Mouse (Mus musculus) midbrain, postnatal 0 days (tissue): ENCODE results near the gene Gstp1. TPM values are rescaled to one million over a fixed set of nuclear protein-coding genes. Genes with fewer than 3 reads are reported as not detected.

Experiments
- ATAC-seq: fragments of 200-750 bp; cut with Nextera tagmentation; 2 replicates; pipeline ENCODE4 v1.8.0; 2017; ENCODE audit warnings: moderate number of reproducible peaks, mild to moderate bottlenecking, moderate TSS enrichment, moderate library complexity; ENCODE audit not compliant: low FRiP score
- DNase-seq: peaks from one replicate; pipeline ENCODE4 v3.0.0-alpha.2; 2015; ENCODE audit warnings: low spot score
- H3K27ac ChIP-seq: fragments of 300-500 bp; sonication (generic); 2 replicates; pipeline ENCODE4 v1.5.1; 2014; ENCODE audit warnings: low read depth, mild to moderate bottlenecking, low read length, mixed read lengths
- H3K27me3 ChIP-seq: fragments of 300-500 bp; sonication (generic); 2 replicates; pipeline ENCODE4 v1.6.1; 2014; ENCODE audit warnings: low read length, control low read depth, mixed read lengths; ENCODE audit not compliant: insufficient read depth
- H3K36me3 ChIP-seq: fragments of 300-500 bp; sonication (generic); 2 replicates; pipeline ENCODE4 v1.6.1; 2014; ENCODE audit warnings: low read length, control low read depth, mixed read lengths; ENCODE audit not compliant: insufficient read depth
- H3K4me1 ChIP-seq: fragments of 300-500 bp; sonication (generic); 2 replicates; pipeline ENCODE4 v1.6.1; 2014; ENCODE audit warnings: mild to moderate bottlenecking, control low read depth, antibody characterized with exemption, low read length, mixed read lengths; ENCODE audit not compliant: insufficient read depth
- H3K4me2 ChIP-seq: fragments of 300-500 bp; sonication (generic); 2 replicates; pipeline ENCODE4 v1.6.1; 2014; ENCODE audit warnings: low read depth, mild to moderate bottlenecking, low read length, mixed read lengths; ENCODE audit not compliant: poor library complexity, severe bottlenecking
- H3K4me3 ChIP-seq: fragments of 300-500 bp; sonication (generic); 2 replicates; pipeline ENCODE4 v1.5.1; 2014; ENCODE audit warnings: low read depth, mild to moderate bottlenecking, low read length, moderate library complexity
- H3K9ac ChIP-seq: fragments of 300-500 bp; sonication (generic); replicated peaks from 2 replicates; pipeline ENCODE4 v1.6.1; 2014; ENCODE audit warnings: mild to moderate bottlenecking, low read length, moderate library complexity, mixed read lengths; ENCODE audit not compliant: poor library complexity, severe bottlenecking
- H3K9me3 ChIP-seq: fragments of 300-500 bp; sonication (generic); 2 replicates; pipeline ENCODE4 v1.6.1; 2016; ENCODE audit warnings: low read length, control low read depth
- CTCF ChIP-seq: IDR thresholded peaks from 2 replicates; pipeline ENCODE4 v1.5.1; 2016; ENCODE audit warnings: antibody characterized with exemption, mild to moderate bottlenecking
- WGBS: fragments of 180-500 bp; shearing (Covaris S2); extraction: QIAGEN DNeasy Blood & Tissue Kit; methylation state at CpG from one replicate; pipeline ENCODE4 v1.1.7; 2014; 5-methylcytosine and 5-hydroxymethylcytosine counted together
- polyA plus RNA-seq: library from polyadenylated mRNA; unstranded; fragments of >200 nt; fragmentation: Nextera tagmentation; extraction: Ambion mirVana; gene quantifications from 2 replicates; pipeline ENCODE4 v1.2.1, GENCODE M21; 2015
- total RNA-seq: library from RNA; depleted of rRNA; stranded (reverse); fragments of >200 nt; gene quantifications from 2 replicates; pipeline ENCODE4 v1.2.3, GENCODE M21; 2014

The Gstp1 gene
- total and polyA plus RNA-seq, 2 experiments from 2014 or later: 350 to 665 TPM

- H3K4me3 ChIP-seq: no peak within 1 kb of the TSS
- ATAC-seq: no peak
- DNase-seq: no peak
- H3K9me3 ChIP-seq: no peaks in the 10 kb centered on the region
- WGBS: 87% methylated on average over 1 of the region's 1 CpGs
- no peak within 1 kb of the TSS for H3K4me2 ChIP-seq
- peaks cover 7% of the 10 kb centered on the region; the same call in 1 of the 2 replicates for H3K4me1 ChIP-seq
- H3K27me3 ChIP-seq: no peaks in the 10 kb centered on the region
- H3K36me3 ChIP-seq: peaks cover 23% of the 10 kb centered on the region
- H3K9ac ChIP-seq: 0 out of 2 replicates have a peak within 1 kb of the TSS, but pooled peaks have one; percentile 4
- no peak within 1 kb of the TSS for H3K27ac ChIP-seq
- TF ChIP-seq CTCF: no peak
Measured at GRCm38 (mm10) chr19:4003112-4003511, 34.7 kb downstream of the Gstp1 start, which contains the start of gene Doc2g. Gene Doc2g (plus strand): TSS chr19:4003313.

GRCm38 (mm10) chr19:4001752-4002151 lies 36.0 kb downstream of the Gstp1 start:
- DNase-seq (no peak), ATAC-seq (no peak)
- Histone ChIP-seq H3K4me3 (no peak overlapping the region), H3K9ac (no peak overlapping the region), H3K4me2 (no peak overlapping the region), H3K9me3 (no peaks in the 10 kb centered on the region), H3K27ac (no peak overlapping the region), H3K27me3 (no peaks in the 10 kb centered on the region), H3K4me1 (peaks cover 7% of the 10 kb centered on the region; the same call in 1 of the 2 replicates), H3K36me3 (peaks cover 10% of the 10 kb centered on the region)
- TF ChIP-seq CTCF: no peak
- WGBS: 90% methylated on average over 5 of the region's 5 CpGs

- Histone ChIP-seq H3K9ac (peak overlapping the region; percentile 90), H3K4me3 (peak overlapping the region; percentile 56), H3K27me3 (no peaks in the 10 kb centered on the region), H3K9me3 (no peaks in the 10 kb centered on the region), H3K36me3 (peaks cover 4% of the 10 kb centered on the region), H3K4me1 (peaks cover 7% of the 10 kb centered on the region; the same call in 1 of the 2 replicates), H3K27ac (peak overlapping the region; percentile 93), H3K4me2 (peak overlapping the region; percentile 64)
- no peak for TF ChIP-seq CTCF
- DNase-seq (no peak), ATAC-seq (no peak)
- 18% methylated on average over 17 of the region's 17 CpGs for WGBS
Measured at GRCm38 (mm10) chr19:4000949-4001525, 36.7 kb downstream of the Gstp1 start.

- peak; percentile 98 for DNase-seq
- WGBS: under 1% methylated on average over 64 of the region's 64 CpGs
- peak within 1 kb of the TSS; percentile 64 for H3K4me2 ChIP-seq
- no peaks in the 10 kb centered on the region for H3K9me3 ChIP-seq
- no peaks in the 10 kb centered on the region for H3K36me3 ChIP-seq
- H3K4me1 ChIP-seq: peaks cover 7% of the 10 kb centered on the region; the same call in 1 of the 2 replicates
- peak within 1 kb of the TSS; percentile 56 for H3K4me3 ChIP-seq
- TF ChIP-seq CTCF: peak; percentile 88
- H3K27me3 ChIP-seq: no peaks in the 10 kb centered on the region
- peak within 1 kb of the TSS; percentile 90 for H3K9ac ChIP-seq
- ATAC-seq: peak; percentile 88
- peak within 1 kb of the TSS; percentile 93 for H3K27ac ChIP-seq
Measured at GRCm38 (mm10) chr19:4000119-4000900, 37.5 kb downstream of the Gstp1 start, which contains the start of the genes Nudt8 and Gm49405. Gene Nudt8 (plus strand): TSS chr19:4000580. Gene Gm49405 (plus strand): TSS chr19:4000626.

- 82% methylated on average over 9 of the region's 9 CpGs for WGBS
- H3K9me3 ChIP-seq: no peaks in the 10 kb centered on the region
- H3K4me3 ChIP-seq: peak overlapping the region; percentile 56; the same call in 1 of the 2 replicates
- H3K4me1 ChIP-seq: peaks cover 7% of the 10 kb centered on the region; the same call in 1 of the 2 replicates
- no peak overlapping the region for H3K9ac ChIP-seq
- no peak overlapping the region for H3K27ac ChIP-seq
- H3K4me2 ChIP-seq: peak overlapping the region; percentile 64
- ATAC-seq: no peak
- H3K27me3 ChIP-seq: no peaks in the 10 kb centered on the region
- no peak for DNase-seq
- no peaks in the 10 kb centered on the region for H3K36me3 ChIP-seq
- no peak for TF ChIP-seq CTCF
Measured at GRCm38 (mm10) chr19:3999121-3999730, 38.6 kb downstream of the Gstp1 start.
